Mouse (Mus musculus) brain, embryonic 14.5 days (tissue): ENCODE measurements around the gene 9030025P20Rik. TPM values are rescaled to one million over a fixed set of nuclear protein-coding genes. Genes with fewer than 3 reads are reported as not detected.
"Not testable (repeated sequence)": the region's sequence is repeated elsewhere in the genome, so short reads cannot be mapped to it uniquely, and the experiment has no call there.

ENCODE experiments used
- DNase-seq: peaks from one replicate; pipeline ENCODE4 v3.0.0-alpha.2; 2011; ENCODE audit warnings: low read depth
- polyA plus RNA-seq: library from polyadenylated mRNA; depleted of rRNA; stranded (reverse); fragments of >200 nt; gene quantifications from 2 replicates; pipeline ENCODE4 v1.2.3, GENCODE M21; 2012; rRNA removed

The 9030025P20Rik gene
- polyA plus RNA-seq, 1 experiment: 16.5 TPM

DNA sequence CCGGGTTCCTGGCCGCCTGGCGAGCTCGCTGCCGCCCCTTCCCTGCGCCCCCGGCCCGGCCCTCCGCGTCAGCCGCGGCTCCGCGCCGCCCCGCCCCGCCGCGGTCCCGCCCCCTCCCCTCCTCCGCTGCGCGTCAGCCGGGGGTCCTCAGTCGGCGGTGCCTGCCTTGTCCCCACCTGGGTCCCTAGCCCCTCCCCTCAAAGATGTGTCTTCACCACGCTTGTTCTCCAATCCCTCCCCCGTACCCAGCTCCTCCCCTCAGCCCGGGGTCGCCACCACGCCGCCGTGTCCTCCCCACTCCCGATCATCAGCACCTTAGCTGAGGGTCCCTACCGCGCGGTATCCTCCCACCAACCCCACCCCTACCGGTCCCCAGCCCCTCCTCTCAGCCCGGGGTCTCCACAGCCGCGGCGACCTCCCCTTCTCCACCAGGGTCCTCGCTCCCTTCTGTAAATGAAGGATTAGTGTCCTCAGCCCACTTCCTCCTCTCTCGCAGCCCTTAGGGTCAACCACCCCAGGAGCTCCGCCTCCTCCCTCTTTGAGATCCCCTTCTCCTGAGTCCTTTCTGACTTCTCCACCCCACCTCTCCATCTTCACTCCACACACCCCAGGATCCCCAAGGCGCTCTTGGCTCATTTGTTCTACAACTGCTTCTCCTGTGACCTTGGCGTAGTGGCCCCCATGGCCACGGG is 46.4 kb downstream of the 9030025P20Rik start:
- DNase-seq: not testable (repeated sequence)

DNA sequence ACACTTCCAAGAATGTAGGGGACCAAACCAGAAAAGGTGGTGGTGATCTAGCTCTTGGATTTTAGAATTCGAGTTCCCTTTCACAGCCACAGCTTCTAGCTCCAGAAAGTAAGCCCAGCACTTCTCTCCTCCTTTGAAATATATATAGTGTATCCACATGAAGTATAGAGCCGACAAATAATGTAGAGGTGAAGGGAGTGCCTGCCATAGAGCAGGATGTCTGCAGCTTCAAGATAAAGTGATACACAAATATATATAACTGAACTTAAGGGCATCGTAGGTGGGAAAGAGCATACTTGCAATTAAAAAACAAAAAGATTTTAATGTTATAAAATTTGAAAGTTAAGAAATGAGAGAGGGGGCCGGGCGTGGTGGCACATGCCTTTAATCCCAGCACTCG is 47.2 kb downstream of the 9030025P20Rik start:
- DNase-seq: not testable (repeated sequence)

DNA sequence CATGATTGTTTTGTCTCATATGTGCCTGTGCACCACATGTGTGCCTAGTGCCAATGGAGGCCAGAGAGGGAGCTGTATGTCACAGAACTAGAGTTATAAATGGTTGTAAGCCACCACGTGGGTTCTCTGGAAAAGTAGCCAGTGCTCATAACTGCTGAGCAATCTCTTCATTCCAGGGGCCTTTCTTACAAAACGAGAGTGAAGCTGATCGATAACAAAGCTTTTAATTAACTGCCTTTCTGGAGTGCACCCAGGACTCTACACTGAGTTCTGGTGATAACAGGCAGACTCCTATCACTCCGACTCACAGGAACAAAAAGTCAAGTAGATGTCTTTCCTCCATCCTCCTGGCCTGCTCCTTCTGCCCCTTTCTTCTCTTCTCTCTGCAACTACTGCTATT is 53.1 kb downstream of the 9030025P20Rik start:
- DNase-seq: not testable (repeated sequence)

DNA sequence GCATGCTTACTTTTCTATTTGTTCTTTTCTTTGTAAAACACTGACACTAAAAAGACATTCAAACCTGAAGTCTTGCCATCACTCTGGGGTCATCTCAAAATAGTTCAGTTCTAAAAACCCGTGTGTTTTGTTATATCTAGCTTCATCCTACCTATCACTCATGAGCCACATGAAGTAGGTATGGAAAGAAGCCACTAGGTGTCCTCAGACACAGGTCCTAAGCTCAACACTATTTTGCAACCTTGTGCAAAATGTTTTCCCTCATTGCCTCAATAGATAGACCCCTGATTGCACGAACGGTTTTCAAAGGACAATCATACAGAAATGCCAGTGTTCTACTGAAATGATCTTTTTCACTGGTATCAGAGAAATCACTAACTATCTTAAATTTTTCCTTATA is 62.2 kb downstream of the 9030025P20Rik start:
- DNase-seq: not testable (repeated sequence)

Other genes starting within 250 kb of the 9030025P20Rik start
- 4.7 and 5.1 TPM in 2 replicates for gene Wdr27, start 35.3 kb upstream of the 9030025P20Rik start, polyA plus RNA-seq
- gene 1600012H06Rik, start 35.3 kb upstream of the 9030025P20Rik start, polyA plus RNA-seq: 18.7 and 22.3 TPM in 2 replicates
- 65.6 and 67.1 TPM in 2 replicates for gene Phf10, start 17.2 kb upstream of the 9030025P20Rik start, polyA plus RNA-seq
- 0.33 TPM in 1 of 2 replicates, not detected in the other for gene Gm3417, start 322 bp downstream of the 9030025P20Rik start, polyA plus RNA-seq
- 6.2 and 9.0 TPM in 2 replicates for gene Gm3435, start 31.7 kb downstream of the 9030025P20Rik start, polyA plus RNA-seq
- gene Ermard, start 62.7 kb downstream of the 9030025P20Rik start, polyA plus RNA-seq: 87.7 and 107 TPM in 2 replicates
- 0.31 TPM in 1 of 2 replicates, not detected in the other for gene Tcte3, start 63.0 kb downstream of the 9030025P20Rik start, polyA plus RNA-seq
- 3.4 and 4.7 TPM in 2 replicates for gene Gm3448, start 63.1 kb downstream of the 9030025P20Rik start, polyA plus RNA-seq